Mouse (Mus musculus): Measurements from ENCODE around the gene Zfp759.

GRCm38 (mm10) chr13:67124460-67124859, 3.0 kb downstream of the Zfp759 start:
- TF ChIP-seq CTCF (conservative IDR thresholded peaks at IDR 0.05; ENCODE audit: low read length), result no peak
- no peak for TF ChIP-seq NANOG (IDR thresholded peaks at IDR 0.05; ENCODE audit: borderline replicate concordance, low read length)
- TF ChIP-seq POU5F1 (IDR thresholded peaks at IDR 0.05; ENCODE audit: borderline replicate concordance, low read length), result no peak
